ENCODE assay signal across 30 mouse cellular contexts in genomic region chr6:84409863-84410513, GRCm38 (mm10).
DNase-seq lines count a peak whose midpoint lies in the region; ATAC-seq lines count a peak whose summit lies in the region.
"Had no signal": no experiment of that assay in that cellular context is flagged by ENCODE, and none has a peak within 500 bp of the region (broad histone marks: within the 10 kb centered on the region; RNA-seq: fewer than 3 reads in every experiment).

No protein-coding gene starts in this region.

- WGBS in kidney, embryonic 15.5 days: 27% methylated on average over 10 of the region's 10 CpGs
- 52% methylated on average over 10 of the region's 10 CpGs for WGBS in intestine, embryonic 15.5 days
- 18% methylated on average over 10 of the region's 10 CpGs for WGBS in limb, embryonic 12.5 days

- H3K27ac ChIP-seq in kidney, embryonic 15.5 days: no peak overlapping the region
- H3K27ac ChIP-seq in intestine, embryonic 15.5 days: no peak overlapping the region
- no peak overlapping the region for H3K27ac ChIP-seq in limb, embryonic 12.5 days
- H3K27ac ChIP-seq: heart, embryonic 10.5 days; heart, embryonic 15.5 days; hindbrain, embryonic 12.5 days; hindbrain, postnatal 0 days; limb, embryonic 13.5 days; liver, embryonic 13.5 days; macrophage had no signal

- peaks cover 11% of the 10 kb centered on the region; the same call in 1 of the 2 replicates for H3K4me1 ChIP-seq in kidney, embryonic 15.5 days
- H3K4me1 ChIP-seq in intestine, embryonic 15.5 days (replicated peaks): peaks cover 4% of the 10 kb centered on the region; the same call in 1 of the 2 replicates
- H3K4me1 ChIP-seq in limb, embryonic 12.5 days (replicated peaks): peaks cover 36% of the 10 kb centered on the region
- H3K4me1 ChIP-seq: heart, embryonic 15.5 days; hindbrain, embryonic 12.5 days; liver, embryonic 13.5 days had no signal

- DNase-seq in kidney, postnatal 10 days: no peak
- DNase-seq in forelimb bud, embryonic 11.5 days (ENCODE audit: low read depth, low spot score): peak; percentile 73
- DNase-seq in left cerebral cortex, adult 9 months (ENCODE audit: low spot score in 2 of 2): no peak
- no peak for DNase-seq in left cerebral cortex, postnatal 36 days (ENCODE audit: low spot score in 2 of 2)
- DNase-seq in right cerebral cortex, adult 18-20 months: no peak
- DNase-seq: adrenal gland, postnatal 14 days; cerebellum, adult 11 months; cerebellum, adult 9-11 months; gastrocnemius, postnatal 25 days; heart, adult 11 months; heart, postnatal 36 days; kidney, postnatal 25 days; liver, embryonic 13.5 days; lung, adult 18-20 months; lung, postnatal 10 days; midbrain, embryonic 14.5 days; right cerebral cortex, postnatal 25 days; spleen, adult 18-20 months; thymus, adult 2 months; thymus, postnatal 36 days had no signal

- no peaks in the 10 kb centered on the region for H3K36me3 ChIP-seq in kidney, embryonic 15.5 days
- H3K36me3 ChIP-seq in intestine, embryonic 15.5 days: no peaks in the 10 kb centered on the region
- H3K36me3 ChIP-seq in limb, embryonic 12.5 days: no peaks in the 10 kb centered on the region
- H3K36me3 ChIP-seq: heart, embryonic 10.5 days; heart, embryonic 15.5 days; hindbrain, embryonic 12.5 days; limb, embryonic 13.5 days; liver, embryonic 13.5 days had no signal

- no peak overlapping the region for H3K9ac ChIP-seq in kidney, embryonic 15.5 days
- H3K9ac ChIP-seq in intestine, embryonic 15.5 days: no peak overlapping the region
- no peak overlapping the region for H3K9ac ChIP-seq in limb, embryonic 12.5 days (replicated peaks)
- H3K9ac ChIP-seq: heart, embryonic 15.5 days; hindbrain, embryonic 12.5 days; limb, embryonic 13.5 days; liver, embryonic 13.5 days had no signal

- ATAC-seq in kidney, embryonic 15.5 days (replicated peaks; ENCODE audit: low FRiP score): peak; percentile 80
- ATAC-seq in intestine, embryonic 15.5 days: peak; percentile 91
- ATAC-seq in limb, embryonic 12.5 days (ENCODE audit: insufficient number of reproducible peaks, insufficient read depth, low FRiP score, low TSS enrichment, low read depth): 0 out of 2 replicates have a peak, but pooled peaks have one; percentile 28
- ATAC-seq: forebrain, embryonic 14.5 days; hindbrain, postnatal 0 days had no signal

- intact Hi-C loops in left cerebral cortex, postnatal 36 days (cut with DNase I): loop anchor here (2.0 to 10.0 kb wide), 2 partner anchors 181 to 505 kb away; no protein-coding TSS in a partner anchor

- H3K4me3 ChIP-seq in kidney, embryonic 15.5 days (replicated peaks): no peak overlapping the region
- no peak overlapping the region for H3K4me3 ChIP-seq in intestine, embryonic 15.5 days (replicated peaks)
- no peak overlapping the region for H3K4me3 ChIP-seq in limb, embryonic 12.5 days (replicated peaks)
- H3K4me3 ChIP-seq: heart, embryonic 10.5 days; heart, embryonic 15.5 days; hindbrain, embryonic 12.5 days; limb, embryonic 13.5 days; liver, embryonic 13.5 days had no signal

- peaks cover 89% of the 10 kb centered on the region for H3K27me3 ChIP-seq in kidney, embryonic 15.5 days
- no peaks in the 10 kb centered on the region for H3K27me3 ChIP-seq in intestine, embryonic 15.5 days (replicated peaks)
- peaks cover 30% of the 10 kb centered on the region for H3K27me3 ChIP-seq in limb, embryonic 12.5 days
- H3K27me3 ChIP-seq: hindbrain, embryonic 12.5 days; liver, embryonic 13.5 days had no signal

- no peaks in the 10 kb centered on the region for H3K9me3 ChIP-seq in kidney, embryonic 15.5 days (replicated peaks)
- H3K9me3 ChIP-seq in intestine, embryonic 15.5 days: no peaks in the 10 kb centered on the region
- H3K9me3 ChIP-seq in limb, embryonic 12.5 days: no peaks in the 10 kb centered on the region
- H3K9me3 ChIP-seq: heart, embryonic 10.5 days; heart, embryonic 15.5 days; hindbrain, embryonic 12.5 days; limb, embryonic 13.5 days; liver, embryonic 13.5 days had no signal

- H3K4me2 ChIP-seq in kidney, embryonic 15.5 days: no peak overlapping the region
- H3K4me2 ChIP-seq in intestine, embryonic 15.5 days (replicated peaks): no peak overlapping the region
- H3K4me2 ChIP-seq in limb, embryonic 12.5 days: no peak overlapping the region
- H3K4me2 ChIP-seq: heart, embryonic 15.5 days; hindbrain, embryonic 12.5 days; limb, embryonic 13.5 days; liver, embryonic 13.5 days had no signal

Comparison
In these comparisons a context has a peak if more than half of its experiments do, and no peak if none do; other contexts are left out.
1. ATAC-seq: peak in every context shown above with its lines; median percentile 91 in intestine, embryonic 15.5 days; 80 in kidney, embryonic 15.5 days; 28 in limb, embryonic 12.5 days.